Comparison of ENCODE assay signal across 15 mouse cellular contexts in the genomic region with DNA sequence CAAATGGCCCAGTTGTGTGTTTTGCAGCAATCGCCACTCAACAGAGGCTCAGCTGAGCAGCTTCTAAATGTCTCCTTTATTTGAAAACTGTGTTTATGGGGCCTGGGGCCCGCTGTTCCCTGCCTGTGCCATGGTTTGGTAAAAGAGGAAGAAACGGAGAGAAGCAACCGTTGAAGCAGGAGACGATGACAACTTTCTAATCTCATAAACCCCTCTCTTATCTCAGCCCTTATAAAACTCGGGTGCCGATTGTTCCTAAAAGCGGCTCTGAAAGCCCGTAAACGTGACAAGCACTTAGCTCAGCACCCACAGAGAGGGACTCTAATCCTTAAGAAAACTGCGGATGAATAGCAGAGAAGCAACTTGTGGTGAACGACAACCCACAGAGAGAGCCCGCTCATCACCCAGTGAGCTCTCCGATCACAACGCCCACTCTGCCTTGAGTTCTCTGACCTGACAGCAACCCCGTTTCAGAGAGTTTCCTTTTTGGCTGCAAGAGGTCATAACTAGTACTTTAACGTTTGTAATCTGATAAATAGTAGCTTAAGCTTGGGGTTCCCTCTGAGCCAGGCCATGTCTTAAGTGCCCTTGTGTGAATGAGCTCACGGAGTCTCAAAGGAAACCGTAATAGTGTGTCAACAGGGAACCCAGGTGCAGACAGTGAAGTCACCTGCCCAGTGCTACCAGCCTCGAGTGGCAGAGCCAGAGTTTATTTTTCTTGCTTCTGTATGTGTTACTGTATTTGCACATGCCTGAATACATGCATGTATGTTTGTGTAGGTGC.
A peak's percentile ranks its signal among the peaks of the same experiment; 100 is the strongest.
DNase-seq lines count a peak whose midpoint lies in the region; ATAC-seq and TF ChIP-seq lines count a peak whose summit lies in the region.
"Had no signal": no experiment of that assay in that cellular context is flagged by ENCODE, and none has a peak within 500 bp of the region (broad histone marks: within the 10 kb centered on the region; RNA-seq: fewer than 3 reads in every experiment).

No protein-coding gene starts in this region.

- no peak for DNase-seq in kidney, postnatal 0 days (ENCODE audit: low spot score)
- DNase-seq in G1E (ENCODE audit: low spot score) = no peak
- peak; percentile 8 for DNase-seq in naive thymus-derived CD4-positive, alpha-beta T cell, adult 2 months (ENCODE audit: low read depth)
- DNase-seq in kidney, adult 9 months = no peak
- DNase-seq: cerebellum, adult 2 months; embryo, embryonic 11 days; heart, postnatal 36 days; kidney, adult 11 months; right cerebral cortex, postnatal 25 days had no signal

- no peak overlapping the region for H3K4me3 ChIP-seq in kidney, postnatal 0 days (replicated peaks; ENCODE audit: low read depth, low read length)
- H3K4me3 ChIP-seq in kidney, embryonic 14.5 days (ENCODE audit: low read length) = no peak overlapping the region
- no peak overlapping the region for H3K4me3 ChIP-seq in G1E (ENCODE audit: low read depth, low read length)
- no peak overlapping the region for H3K4me3 ChIP-seq in limb, embryonic 13.5 days
- no peak overlapping the region for H3K4me3 ChIP-seq in hindbrain, embryonic 12.5 days
- H3K4me3 ChIP-seq: heart, embryonic 10.5 days; megakaryocyte, embryonic 14.5 days had no signal

- no peak overlapping the region for H3K9ac ChIP-seq in kidney, postnatal 0 days (ENCODE audit: low read depth, low read length)
- no peak overlapping the region for H3K9ac ChIP-seq in kidney, embryonic 14.5 days (ENCODE audit: low read depth, low read length)
- no peak overlapping the region for H3K9ac ChIP-seq in limb, embryonic 13.5 days
- H3K9ac ChIP-seq in hindbrain, embryonic 12.5 days = no peak overlapping the region

- no peaks in the 10 kb centered on the region for H3K27me3 ChIP-seq in kidney, postnatal 0 days (ENCODE audit: insufficient read depth, low read length)
- H3K27me3 ChIP-seq in kidney, embryonic 14.5 days (ENCODE audit: control insufficient read depth, insufficient read depth, low read length) = no peaks in the 10 kb centered on the region
- H3K27me3 ChIP-seq in G1E (ENCODE audit: insufficient read depth, low read length) = peaks cover 2% of the 10 kb centered on the region; the same call in 1 of the 2 replicates
- H3K27me3 ChIP-seq in limb, embryonic 13.5 days = no peaks in the 10 kb centered on the region
- H3K27me3 ChIP-seq in hindbrain, embryonic 12.5 days = no peaks in the 10 kb centered on the region

- 0 out of 2 replicates have a peak overlapping the region, but pooled peaks have one; percentile 13 for H3K27ac ChIP-seq in kidney, postnatal 0 days
- H3K27ac ChIP-seq in kidney, embryonic 14.5 days (ENCODE audit: low read depth, low read length) = no peak overlapping the region
- 0 out of 2 replicates have a peak overlapping the region, but pooled peaks have one; percentile 6 for H3K27ac ChIP-seq in limb, embryonic 13.5 days
- H3K27ac ChIP-seq in hindbrain, embryonic 12.5 days = no peak overlapping the region
- H3K27ac ChIP-seq: heart, embryonic 10.5 days had no signal

- H3K4me1 ChIP-seq in kidney, postnatal 0 days (replicated peaks; ENCODE audit: insufficient read depth, low read length) = no peaks in the 10 kb centered on the region; the same call in 1 of the 2 replicates
- peaks cover 6% of the 10 kb centered on the region; the same call in 1 of the 2 replicates for H3K4me1 ChIP-seq in kidney, embryonic 14.5 days (ENCODE audit: control insufficient read depth, insufficient read depth, low read length)
- peaks cover 21% of the 10 kb centered on the region for H3K4me1 ChIP-seq in G1E (ENCODE audit: insufficient read depth, low read depth, low read length)
- peaks cover 38% of the 10 kb centered on the region for H3K4me1 ChIP-seq in limb, embryonic 13.5 days
- H3K4me1 ChIP-seq in hindbrain, embryonic 12.5 days = peaks cover 30% of the 10 kb centered on the region

- no peaks in the 10 kb centered on the region for H3K36me3 ChIP-seq in kidney, postnatal 0 days (ENCODE audit: insufficient read depth, low read length)
- no peaks in the 10 kb centered on the region for H3K36me3 ChIP-seq in kidney, embryonic 14.5 days (ENCODE audit: control insufficient read depth, insufficient read depth, low read length)
- H3K36me3 ChIP-seq in G1E (replicated peaks) = no peaks in the 10 kb centered on the region
- H3K36me3 ChIP-seq in limb, embryonic 13.5 days = no peaks in the 10 kb centered on the region
- no peaks in the 10 kb centered on the region for H3K36me3 ChIP-seq in hindbrain, embryonic 12.5 days
- H3K36me3 ChIP-seq: heart, embryonic 10.5 days had no signal

- WGBS in kidney, postnatal 0 days = 44% methylated on average over 20 of the region's 20 CpGs
- WGBS in kidney, embryonic 14.5 days = 48% methylated on average over 20 of the region's 20 CpGs
- 30% methylated on average over 20 of the region's 20 CpGs for WGBS in limb, embryonic 13.5 days
- 66% methylated on average over 20 of the region's 20 CpGs for WGBS in hindbrain, embryonic 12.5 days

- no peak overlapping the region for H3K4me2 ChIP-seq in kidney, postnatal 0 days (ENCODE audit: low read length)
- no peak overlapping the region for H3K4me2 ChIP-seq in kidney, embryonic 14.5 days (replicated peaks; ENCODE audit: low read depth, low read length)
- peak overlapping the region; percentile 21; the same call in 1 of the 2 replicates for H3K4me2 ChIP-seq in limb, embryonic 13.5 days (replicated peaks)
- H3K4me2 ChIP-seq in hindbrain, embryonic 12.5 days (replicated peaks) = no peak overlapping the region

- ATAC-seq in kidney, postnatal 0 days (replicated peaks; ENCODE audit: low FRiP score, low read depth) = no peak
- no peak for ATAC-seq in kidney, embryonic 14.5 days (ENCODE audit: low FRiP score, low TSS enrichment)
- peak; percentile 65 for ATAC-seq in G1E (ENCODE audit: extremely low read depth, insufficient number of reproducible peaks, low FRiP score, poor library complexity, severe bottlenecking)
- ATAC-seq in limb, embryonic 13.5 days (ENCODE audit: low FRiP score, low read depth) = no peak
- ATAC-seq in hindbrain, embryonic 12.5 days (ENCODE audit: low FRiP score) = no peak
- ATAC-seq in erythroid progenitor cell, adult 5-6 weeks (replicated peaks; ENCODE audit: low FRiP score, poor library complexity, severe bottlenecking) = no peak

- no peaks in the 10 kb centered on the region for H3K9me3 ChIP-seq in kidney, postnatal 0 days (replicated peaks; ENCODE audit: low read length)
- H3K9me3 ChIP-seq in kidney, embryonic 14.5 days (ENCODE audit: control insufficient read depth, low read length) = no peaks in the 10 kb centered on the region
- H3K9me3 ChIP-seq in G1E (replicated peaks) = no peaks in the 10 kb centered on the region
- no peaks in the 10 kb centered on the region for H3K9me3 ChIP-seq in limb, embryonic 13.5 days
- no peaks in the 10 kb centered on the region for H3K9me3 ChIP-seq in hindbrain, embryonic 12.5 days (replicated peaks)
- H3K9me3 ChIP-seq: heart, embryonic 10.5 days; megakaryocyte, embryonic 14.5 days had no signal

- no peak for TF ChIP-seq CTCF in kidney, postnatal 0 days (IDR thresholded peaks at IDR 0.05; ENCODE audit: low read depth)
- no peak for TF ChIP-seq CTCF in G1E (IDR thresholded peaks at IDR 0.05; ENCODE audit: low read depth, low read length)

Comparison
In these comparisons a context has a peak if more than half of its experiments do, and no peak if none do; other contexts are left out.
1. H3K27ac ChIP-seq: peak in kidney, postnatal 0 days (single experiment) and limb, embryonic 13.5 days (single experiment); none in kidney, embryonic 14.5 days (single experiment) and hindbrain, embryonic 12.5 days (single experiment).